Mouse (Mus musculus) CH12.LX (cell line): Measurements from ENCODE around the gene Tmem11. TPM values are rescaled to one million over a fixed set of nuclear protein-coding genes. Genes with fewer than 3 reads are reported as not detected.
A peak's percentile ranks its signal among the peaks of the same experiment; 100 is the strongest.

Source experiments
- DNase-seq: peaks from one replicate; pipeline ENCODE4 v3.0.0-alpha.2; 2013; ENCODE audit errors: extremely low read depth
- H3K27ac ChIP-seq: 2 replicates; pipeline ENCODE4 v1.5.1; 2012; ENCODE audit warnings: low read depth, mild to moderate bottlenecking, control low read depth, moderate library complexity; ENCODE audit not compliant: insufficient read depth
- H3K27me3 ChIP-seq: replicated peaks from 2 replicates; pipeline ENCODE3; 2012; ENCODE audit warnings: inconsistent platforms
- H3K36me3 ChIP-seq, 2 experiments: replicated peaks in 1 of 2; 2 replicates each; pipeline versions ENCODE3 to v1.6.1; 2012; ENCODE audit warnings: inconsistent platforms in 1 of 2, low read length in 1 of 2, mild to moderate bottlenecking in 1 of 2, mixed read lengths in 1 of 2, moderate library complexity in 1 of 2; ENCODE audit not compliant: control insufficient read depth in 1 of 2, insufficient read depth in 1 of 2
- H3K4me1 ChIP-seq, 2 experiments: 2 replicates each; pipeline ENCODE4 v1.6.1; 2012; ENCODE audit warnings: inconsistent platforms in 1 of 2, moderate library complexity in 1 of 2; ENCODE audit not compliant: insufficient read depth in 2 of 2, control insufficient read depth in 1 of 2
- H3K4me2 ChIP-seq: 2 replicates; pipeline ENCODE4 v1.6.1; 2012; ENCODE audit warnings: low read depth, mild to moderate bottlenecking, control low read depth; ENCODE audit not compliant: poor library complexity, insufficient read depth, severe bottlenecking
- H3K4me3 ChIP-seq, 3 experiments: fragments of 150-350 bp in 1 of 3; sonication (generic) in 1 of 3; replicated peaks in 1 of 3; 2 replicates each; pipeline versions ENCODE3 to v1.5.1; 2011 to 2012; ENCODE audit warnings: low read depth in 2 of 3, low read length in 2 of 3, mild to moderate bottlenecking in 2 of 3, moderate library complexity in 2 of 3, control low read depth in 1 of 3, improper control_type of control experiment in 1 of 3, inconsistent platforms in 1 of 3, mixed read lengths in 1 of 3; ENCODE audit not compliant: poor library complexity in 1 of 3
- H3K79me2 ChIP-seq: replicated peaks from 2 replicates; pipeline ENCODE4 v1.6.1; 2012; ENCODE audit warnings: mild to moderate bottlenecking, moderate library complexity; ENCODE audit not compliant: control insufficient read depth, poor library complexity, insufficient read depth, severe bottlenecking; ENCODE audit errors: extremely low read depth
- H3K9ac ChIP-seq: 2 replicates; pipeline ENCODE4 v1.6.1; 2012; ENCODE audit warnings: low read depth, mild to moderate bottlenecking, control low read depth, moderate library complexity; ENCODE audit not compliant: insufficient read depth
- H3K9me3 ChIP-seq: replicated peaks from 2 replicates; pipeline ENCODE3; 2012; ENCODE audit warnings: low read length, inconsistent platforms, mixed read lengths
- BHLHE40 ChIP-seq: IDR thresholded peaks from 2 replicates; pipeline ENCODE4 v1.6.1; 2011; ENCODE audit warnings: mild to moderate bottlenecking, low read depth, low read length, improper control_type of control experiment
- CHD1 ChIP-seq: IDR thresholded peaks from 2 replicates; pipeline ENCODE4 v1.6.1; 2012; ENCODE audit warnings: low read depth, low read length, improper control_type of control experiment, inconsistent platforms
- CHD2 ChIP-seq: IDR thresholded peaks from 2 replicates; pipeline ENCODE4 v1.6.1; 2011; ENCODE audit warnings: low read length, improper control_type of control experiment
- CTCF ChIP-seq, 2 experiments: IDR thresholded peaks in 1 of 2; conservative IDR thresholded peaks in 1 of 2; 2 replicates each; pipeline ENCODE4 v1.5.1; 2011 to 2012; ENCODE audit warnings: low read depth in 2 of 2, low read length in 2 of 2, improper control_type of control experiment in 1 of 2, inconsistent platforms in 1 of 2, mild to moderate bottlenecking in 1 of 2, moderate library complexity in 1 of 2
- E2F4 ChIP-seq: IDR thresholded peaks from 2 replicates; pipeline ENCODE4 v1.6.1; 2011; ENCODE audit warnings: low read depth, low read length, improper control_type of control experiment; ENCODE audit not compliant: insufficient replicate concordance
- ELF1 ChIP-seq: IDR thresholded peaks from 2 replicates; pipeline ENCODE4 v1.6.1; 2014; ENCODE audit warnings: low read depth, mild to moderate bottlenecking, inconsistent platforms, low read length, improper control_type of control experiment
- EP300 ChIP-seq: IDR thresholded peaks from 2 replicates; pipeline ENCODE4 v1.6.1; 2011; ENCODE audit warnings: low read length, improper control_type of control experiment
- ETS1 ChIP-seq: conservative IDR thresholded peaks from 2 replicates; pipeline ENCODE4 v1.6.1; 2012; ENCODE audit warnings: low read depth, mild to moderate bottlenecking, inconsistent platforms, low read length, improper control_type of control experiment, moderate library complexity
- GABPA ChIP-seq: IDR thresholded peaks from 2 replicates; pipeline ENCODE4 v1.6.1; 2012; ENCODE audit warnings: low read depth, low read length, improper control_type of control experiment, inconsistent platforms; ENCODE audit not compliant: insufficient replicate concordance
- HCFC1 ChIP-seq: IDR thresholded peaks from 2 replicates; pipeline ENCODE4 v1.6.1; 2012; ENCODE audit warnings: low read depth, mild to moderate bottlenecking, inconsistent platforms, low read length, improper control_type of control experiment
- IRF4 ChIP-seq: IDR thresholded peaks from 2 replicates; pipeline ENCODE4 v1.6.1; 2014; ENCODE audit warnings: low read depth, mild to moderate bottlenecking, inconsistent platforms, low read length, improper control_type of control experiment
- JUN ChIP-seq: IDR thresholded peaks from 2 replicates; pipeline ENCODE4 v1.6.1; 2011; ENCODE audit warnings: low read depth, mild to moderate bottlenecking, low read length, improper control_type of control experiment, moderate library complexity; ENCODE audit not compliant: insufficient read depth
- JUND ChIP-seq: conservative IDR thresholded peaks from 2 replicates; pipeline ENCODE4 v1.6.1; 2011; ENCODE audit warnings: low read depth, low read length, improper control_type of control experiment
- KAT2A ChIP-seq: IDR thresholded peaks from 2 replicates; pipeline ENCODE4 v1.6.1; 2012; ENCODE audit warnings: low read length, improper control_type of control experiment, inconsistent platforms; ENCODE audit not compliant: insufficient replicate concordance
- MAFK ChIP-seq: IDR thresholded peaks from 2 replicates; pipeline ENCODE4 v1.6.1; 2011; ENCODE audit warnings: low read length, improper control_type of control experiment; ENCODE audit not compliant: insufficient replicate concordance
- MAX ChIP-seq: IDR thresholded peaks from 2 replicates; pipeline ENCODE4 v1.6.1; 2011; ENCODE audit warnings: low read length, improper control_type of control experiment
- MAZ ChIP-seq: IDR thresholded peaks from 2 replicates; pipeline ENCODE4 v1.6.1; 2012; ENCODE audit warnings: low read depth, mild to moderate bottlenecking, inconsistent platforms, low read length, improper control_type of control experiment, moderate library complexity
- MEF2A ChIP-seq: IDR thresholded peaks from 2 replicates; pipeline ENCODE4 v1.6.1; 2014; ENCODE audit warnings: low read depth, mild to moderate bottlenecking, inconsistent platforms, low read length, improper control_type of control experiment, borderline replicate concordance
- MXI1 ChIP-seq: IDR thresholded peaks from 2 replicates; pipeline ENCODE4 v1.6.1; 2011; ENCODE audit warnings: mild to moderate bottlenecking, low read depth, low read length, improper control_type of control experiment
- MYC ChIP-seq: IDR thresholded peaks from 2 replicates; pipeline ENCODE4 v1.6.1; 2011; ENCODE audit warnings: low read depth, mild to moderate bottlenecking, improper control_type of control experiment, low read length
- NELFE ChIP-seq: IDR thresholded peaks from 2 replicates; pipeline ENCODE4 v1.6.1; 2011; ENCODE audit warnings: low read depth, low read length, improper control_type of control experiment
- NRF1 ChIP-seq: IDR thresholded peaks from 2 replicates; pipeline ENCODE4 v1.6.1; 2014; ENCODE audit warnings: low read depth, mild to moderate bottlenecking, inconsistent platforms, low read length, improper control_type of control experiment, moderate library complexity
- PAX5 ChIP-seq: IDR thresholded peaks from 2 replicates; pipeline ENCODE4 v1.6.1; 2012; ENCODE audit warnings: low read length, inconsistent platforms, mixed read lengths
- POLR2A ChIP-seq: IDR thresholded peaks from 2 replicates; pipeline ENCODE4 v1.6.1; 2011; ENCODE audit warnings: low read depth, mild to moderate bottlenecking, improper control_type of control experiment, low read length
- POLR2AphosphoS2 ChIP-seq: IDR thresholded peaks from 2 replicates; pipeline ENCODE4 v1.6.1; 2011; ENCODE audit warnings: low read depth, low read length, improper control_type of control experiment
- RAD21 ChIP-seq: IDR thresholded peaks from 2 replicates; pipeline ENCODE4 v1.6.1; 2011; ENCODE audit warnings: low read depth, mild to moderate bottlenecking, low read length, improper control_type of control experiment, moderate library complexity
- RCOR1 ChIP-seq: conservative IDR thresholded peaks from 2 replicates; pipeline ENCODE4 v1.6.1; 2012; ENCODE audit warnings: low read depth, mild to moderate bottlenecking, inconsistent platforms, low read length, improper control_type of control experiment
- SIN3A ChIP-seq: IDR thresholded peaks from 2 replicates; pipeline ENCODE4 v1.6.1; 2012; ENCODE audit warnings: low read length, improper control_type of control experiment, inconsistent platforms
- SMC3 ChIP-seq: IDR thresholded peaks from 2 replicates; pipeline ENCODE4 v1.6.1; 2011; ENCODE audit warnings: low read depth, low read length, improper control_type of control experiment
- TBP ChIP-seq: conservative IDR thresholded peaks from 2 replicates; pipeline ENCODE4 v1.6.1; 2011; ENCODE audit warnings: low read depth, low read length, improper control_type of control experiment
- TCF12 ChIP-seq: IDR thresholded peaks from 2 replicates; pipeline ENCODE4 v1.6.1; 2014; ENCODE audit warnings: low read depth, mild to moderate bottlenecking, inconsistent platforms, low read length, improper control_type of control experiment
- UBTF ChIP-seq: IDR thresholded peaks from 2 replicates; pipeline ENCODE4 v1.6.1; 2012; ENCODE audit warnings: low read depth, mild to moderate bottlenecking, inconsistent platforms, low read length, improper control_type of control experiment, moderate library complexity
- USF1 ChIP-seq: IDR thresholded peaks from 2 replicates; pipeline ENCODE4 v1.6.1; 2014; ENCODE audit warnings: low read depth, mild to moderate bottlenecking, inconsistent platforms, low read length, improper control_type of control experiment
- USF2 ChIP-seq: conservative IDR thresholded peaks from 2 replicates; pipeline ENCODE4 v1.6.1; 2011; ENCODE audit warnings: low read depth, low read length, improper control_type of control experiment
- ZC3H11A ChIP-seq: IDR thresholded peaks from 2 replicates; pipeline ENCODE4 v1.6.1; 2012; ENCODE audit warnings: low read depth, mild to moderate bottlenecking, inconsistent platforms, low read length, improper control_type of control experiment
- ZKSCAN1 ChIP-seq: IDR thresholded peaks from 2 replicates; pipeline ENCODE4 v1.6.1; 2012; ENCODE audit warnings: low read depth, inconsistent platforms, low read length, improper control_type of control experiment, borderline replicate concordance
- ZMIZ1 ChIP-seq: IDR thresholded peaks from 2 replicates; pipeline ENCODE4 v1.6.1; 2012; ENCODE audit warnings: low read depth, mild to moderate bottlenecking, inconsistent platforms, low read length, improper control_type of control experiment
- ZNF384 ChIP-seq: IDR thresholded peaks from 2 replicates; pipeline ENCODE4 v1.6.1; 2012; ENCODE audit warnings: low read depth, low read length, improper control_type of control experiment, inconsistent platforms
- dilution Hi-C: fragments of 300-500 bp; cut with MboI; formaldehyde crosslinking; loops from 2 replicates; pipeline ENCODE4 v1.14.3; 2020; ENCODE audit warnings: low sequenced_read_pairs; ENCODE audit not compliant: extremely low pct_unique_long_range_greater_than_20kb, extremely low pct_ligation_motif_present
- in situ Hi-C: fragments of 300-500 bp; cut with MboI; formaldehyde crosslinking; loops from 3 replicates; pipeline ENCODE4 v1.14.3; 2019; ENCODE audit warnings: low sequenced_read_pairs, low pct_ligation_motif_present, low pct_unique_long_range_greater_than_20kb, mixed read lengths
- polyA plus RNA-seq: library from polyadenylated mRNA; unstranded; fragments of >175 nt; gene quantifications from 2 replicates; pipeline ENCODE4 v1.2.1, GENCODE M21; 2012; ENCODE audit warnings: low read depth; ENCODE audit not compliant: insufficient read length
- total RNA-seq, 2 experiments: library from RNA; depleted of rRNA; stranded (reverse); fragments of 300-350 nt in 1 of 2; fragments of >200 nt in 1 of 2; gene quantifications; 2 replicates each; pipeline ENCODE4 v1.2.3; 2012 to 2014

Tmem11 gene
- total RNA-seq (2012; rRNA removed) (83.0 and 83.6 TPM in 2 replicates), total RNA-seq (2014; rRNA removed) (62.8 and 71.1 TPM in 2 replicates), polyA plus RNA-seq (112 and 117 TPM in 2 replicates)

GRCm38 (mm10) chr11:60878675-60879294 is at the start of gene Tmem11:
Gene Tmem11, minus strand, starts transcription at chr11:60879272.
- Histone ChIP-seq H3K27ac (peak within 1 kb of the TSS; percentile 78), H3K4me1 (peaks cover 25 to 52% of the 10 kb centered on the region in 2 experiments), H3K4me3 (peak within 1 kb of the TSS; percentile 69 to 100 (median 97)), H3K9ac (peak within 1 kb of the TSS; percentile 92), H3K79me2 (peaks cover 55% of the 10 kb centered on the region), H3K4me2 (peak within 1 kb of the TSS; percentile 86), H3K27me3 (no peaks in the 10 kb centered on the region), H3K9me3 (no peaks in the 10 kb centered on the region), H3K36me3 (peaks cover 15 to 57% of the 10 kb centered on the region in 2 experiments)
- peak; percentile 98 for DNase-seq
- dilution Hi-C loops (no loop called here), in situ Hi-C loops (no loop called here)
- TF ChIP-seq MAFK (no peak), UBTF (peak; percentile 80), ETS1 (no peak), SMC3 (no peak), RCOR1 (no peak; the same call in 1 of the 2 replicates), SIN3A (peak; percentile 57), USF1 (no peak), MAX (no peak; the same call in 1 of the 2 replicates), CTCF (conservative IDR thresholded peaks at IDR 0.05 in 1 of 2, IDR thresholded peaks at IDR 0.05 in 1 of 2; ENCODE audit: low read depth in 2 of 2, low read length in 2 of 2) (no peak; a peak in 1 of 4 replicates), PAX5 (no peak), POLR2A (peak; percentile 85), IRF4 (peak; percentile 49; the same call in 1 of the 2 replicates), TBP (0 out of 2 replicates have a peak, but pooled peaks have one; percentile 49), NELFE (peak; percentile 80), ZMIZ1 (peak; percentile 63), USF2 (no peak), MEF2A (peak; percentile 51; the same call in 1 of the 2 replicates), HCFC1 (peak; percentile 95), CHD2 (peak; percentile 60), CHD1 (0 out of 2 replicates have a peak, but pooled peaks have one; percentile 59), NRF1 (peak; percentile 78), JUND (no peak), EP300 (no peak), MYC (peak; percentile 62; the same call in 1 of the 2 replicates), ZC3H11A (no peak), BHLHE40 (no peak), TCF12 (peak; percentile 91; the same call in 1 of the 2 replicates), GABPA (peak; percentile 82; the same call in 1 of the 2 replicates), MXI1 (no peak; the same call in 1 of the 2 replicates), KAT2A (peak; percentile 99), JUN (no peak), RAD21 (no peak), MAZ (peak; percentile 81; the same call in 1 of the 2 replicates), POLR2AphosphoS2 (peak; percentile 84; the same call in 1 of the 2 replicates), ZNF384 (no peak), ZKSCAN1 (no peak), E2F4 (peak; percentile 88; the same call in 1 of the 2 replicates), ELF1 (peak; percentile 87)
